Mouse (Mus musculus): Measurements from ENCODE around the gene Entr1. TPM values are rescaled to one million over a fixed set of nuclear protein-coding genes. Genes with fewer than 3 reads are reported as not detected.

Gene Entr1
- polyA plus RNA-seq, 1 experiment from 2014 or later = 127 TPM

DNA sequence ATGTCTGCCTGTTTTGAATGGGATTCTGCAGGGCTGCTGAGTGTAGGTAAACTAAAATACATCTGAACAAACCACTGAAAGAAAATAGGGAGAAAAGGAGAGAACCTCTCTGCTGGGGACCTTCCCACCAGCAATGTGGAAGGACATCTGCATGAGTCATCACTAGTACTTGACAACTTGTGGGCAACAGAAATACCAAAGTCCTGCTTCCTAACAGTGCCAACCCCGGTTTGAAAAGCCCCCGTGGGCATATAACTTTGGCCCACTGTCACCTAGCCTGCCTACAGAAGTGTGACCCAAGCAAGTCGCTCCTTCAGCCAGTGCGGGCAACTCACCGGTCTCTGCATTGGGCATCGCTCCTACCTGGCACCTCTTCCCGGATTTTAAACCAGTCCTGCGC is 16.7 kb downstream of the Entr1 start:
- 98% methylated on average over 8 of the region's 8 CpGs for WGBS
- no peak for DNase-seq (ENCODE audit: extremely low spot score, low spot score)
- H3K4me3 ChIP-seq = no peak overlapping the region
- H3K36me3 ChIP-seq (replicated peaks) = peaks cover 100% of the 10 kb centered on the region
- no peaks in the 10 kb centered on the region for H3K4me1 ChIP-seq
- H3K27me3 ChIP-seq (ENCODE audit: poor library complexity, severe bottlenecking) = no peaks in the 10 kb centered on the region
- no peak overlapping the region for H3K27ac ChIP-seq
- no peaks in the 10 kb centered on the region for H3K9me3 ChIP-seq

DNA sequence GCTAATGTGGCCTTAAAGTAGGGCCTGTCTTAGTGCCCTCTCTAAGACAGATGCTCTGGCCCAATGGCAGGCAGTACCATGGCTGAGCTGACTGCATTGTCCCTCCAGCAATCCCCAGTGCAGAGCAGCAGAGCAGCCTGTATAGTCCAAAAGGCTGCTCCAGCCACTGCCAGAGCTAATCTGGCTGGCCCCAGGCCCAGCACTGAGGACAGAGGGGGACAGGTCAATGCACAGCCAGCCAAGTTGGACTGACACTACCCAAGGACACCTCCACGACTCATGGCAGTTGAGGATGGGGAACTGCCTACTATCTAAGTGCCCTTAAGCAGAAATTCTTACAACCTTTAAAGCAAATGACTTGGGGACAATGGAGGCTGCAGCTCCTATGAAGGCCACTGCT is 20.5 kb downstream of the Entr1 start:
- Histone ChIP-seq H3K36me3 (replicated peaks) (peaks cover 100% of the 10 kb centered on the region), H3K27ac (no peak overlapping the region), H3K4me1 (no peaks in the 10 kb centered on the region), H3K9me3 (no peaks in the 10 kb centered on the region), H3K4me3 (no peak overlapping the region), H3K27me3 (ENCODE audit: poor library complexity, severe bottlenecking) (no peaks in the 10 kb centered on the region)
- DNase-seq (ENCODE audit: extremely low spot score, low spot score) = no peak
- WGBS = 85% methylated on average over 1 of the region's 1 CpGs

DNA sequence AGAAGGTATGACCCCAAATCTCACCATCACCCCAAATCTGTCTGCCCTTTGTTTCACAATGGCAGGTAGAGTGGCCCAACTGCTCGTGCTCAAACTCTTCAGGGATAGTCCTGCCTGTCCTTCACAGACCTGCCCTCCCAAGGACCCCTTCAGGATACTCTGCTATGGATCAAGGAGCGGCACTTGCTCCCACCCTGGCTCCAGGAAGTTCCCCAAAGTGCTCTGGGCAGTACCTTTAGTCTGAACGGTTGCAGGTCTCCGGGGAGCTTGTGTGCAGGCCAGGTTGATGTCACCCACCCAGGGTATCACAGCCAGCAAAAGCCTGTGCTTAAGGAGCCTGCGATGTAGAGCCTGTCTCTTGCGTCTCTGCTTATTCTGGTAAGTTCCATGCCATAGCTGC is 21.2 kb downstream of the Entr1 start:
- no peaks in the 10 kb centered on the region for H3K9me3 ChIP-seq
- H3K36me3 ChIP-seq (replicated peaks) = peaks cover 100% of the 10 kb centered on the region
- H3K4me1 ChIP-seq = no peaks in the 10 kb centered on the region
- H3K4me3 ChIP-seq = no peak overlapping the region
- WGBS = 94% methylated on average over 6 of the region's 6 CpGs
- no peak overlapping the region for H3K27ac ChIP-seq
- no peaks in the 10 kb centered on the region for H3K27me3 ChIP-seq (ENCODE audit: poor library complexity, severe bottlenecking)
- DNase-seq (ENCODE audit: extremely low spot score, low spot score) = no peak

DNA sequence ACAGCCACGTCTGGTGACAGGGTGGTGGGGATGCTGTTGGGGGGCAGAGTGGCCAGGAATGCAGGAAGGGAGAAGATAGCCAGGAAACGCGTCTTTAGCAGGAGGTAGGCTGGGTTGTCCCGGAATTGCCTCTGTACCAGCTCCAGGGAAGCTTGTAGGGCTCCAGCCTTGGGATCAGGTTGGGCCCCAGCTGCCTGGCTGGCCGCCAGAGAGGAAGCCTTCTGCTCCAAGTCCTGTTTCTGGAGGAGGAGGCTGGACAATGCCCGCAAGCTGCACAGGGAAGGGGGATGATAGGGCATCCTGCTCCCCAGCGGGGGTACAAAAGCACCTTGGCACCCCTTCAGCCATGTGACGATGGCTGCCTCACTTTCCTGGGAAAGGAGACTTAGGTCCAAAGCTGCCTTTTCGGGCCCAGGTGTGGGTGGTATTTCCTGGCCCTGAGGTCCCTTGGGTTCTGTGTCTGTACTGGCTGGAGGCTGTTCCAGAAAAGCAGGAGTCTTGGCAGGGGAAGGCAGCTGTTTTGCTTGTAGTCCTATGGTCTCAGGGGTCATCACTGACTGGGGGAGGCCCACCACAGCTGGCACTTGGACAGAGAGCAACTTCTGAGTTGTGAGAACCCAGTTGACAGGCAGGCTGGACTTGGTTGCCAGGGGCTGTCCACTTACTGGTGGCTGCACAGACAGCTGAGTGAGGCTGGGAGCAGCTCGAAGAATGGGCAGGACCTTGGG is 24.2 kb downstream of the Entr1 start:
- no peaks in the 10 kb centered on the region for H3K4me1 ChIP-seq
- no peak overlapping the region; the same call in 1 of the 2 replicates for H3K4me3 ChIP-seq
- H3K27me3 ChIP-seq (ENCODE audit: poor library complexity, severe bottlenecking) = no peaks in the 10 kb centered on the region
- WGBS = 91% methylated on average over 10 of the region's 10 CpGs
- no peak for DNase-seq (ENCODE audit: extremely low spot score, low spot score)
- H3K36me3 ChIP-seq (replicated peaks) = peaks cover 75% of the 10 kb centered on the region
- H3K27ac ChIP-seq = no peak overlapping the region
- H3K9me3 ChIP-seq = no peaks in the 10 kb centered on the region

DNA sequence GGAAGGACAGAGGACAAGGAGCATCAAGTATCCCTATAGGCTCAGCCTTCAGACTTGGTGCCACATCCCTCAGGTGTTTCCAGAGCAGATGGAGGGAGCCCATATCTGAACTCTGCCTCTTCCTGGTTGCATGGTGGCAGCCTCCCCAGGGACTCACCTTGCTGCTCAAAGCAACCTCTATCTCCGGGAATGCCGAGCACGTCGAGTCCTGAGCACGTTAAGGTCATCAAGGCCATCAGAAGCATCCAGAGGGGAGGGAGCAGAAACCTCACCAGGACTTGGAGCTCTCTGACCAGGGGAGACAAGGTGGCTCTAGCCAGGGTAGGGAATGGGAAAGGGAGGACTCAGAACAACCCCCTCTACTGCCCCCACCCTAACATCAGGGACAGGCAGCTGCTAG is 25.6 kb downstream of the Entr1 start:
- Histone ChIP-seq H3K27ac (no peak overlapping the region), H3K27me3 (ENCODE audit: poor library complexity, severe bottlenecking) (no peaks in the 10 kb centered on the region), H3K36me3 (replicated peaks) (peaks cover 61% of the 10 kb centered on the region), H3K9me3 (no peaks in the 10 kb centered on the region), H3K4me1 (no peaks in the 10 kb centered on the region), H3K4me3 (no peak overlapping the region)
- WGBS = 88% methylated on average over 5 of the region's 5 CpGs
- DNase-seq (ENCODE audit: extremely low spot score, low spot score) = no peak

DNA sequence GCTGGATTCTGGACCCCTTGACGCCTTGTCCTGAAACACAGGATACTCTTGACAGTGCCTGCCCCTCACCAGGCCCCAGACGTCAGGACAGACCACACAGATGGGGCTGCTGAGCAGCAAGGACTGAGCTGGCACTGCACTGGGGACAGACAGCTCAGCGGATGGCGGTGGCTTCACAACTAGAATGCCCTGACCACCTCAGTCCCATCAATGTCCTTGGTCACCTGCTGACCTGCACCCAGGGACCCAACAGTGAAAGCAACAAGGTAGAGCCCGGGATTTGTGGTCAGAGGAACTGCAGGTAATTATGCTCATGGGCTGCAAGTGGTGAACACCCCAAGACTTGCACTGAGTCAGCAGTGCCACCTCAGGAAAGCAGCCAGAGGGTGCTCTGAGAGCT is 26.1 kb downstream of the Entr1 start:
- Histone ChIP-seq H3K36me3 (replicated peaks) (peaks cover 56% of the 10 kb centered on the region), H3K9me3 (no peaks in the 10 kb centered on the region), H3K4me3 (no peak overlapping the region), H3K4me1 (0 out of 2 replicates have a peak, but pooled peaks cover under 1% of the 10 kb centered on the region), H3K27ac (no peak overlapping the region), H3K27me3 (ENCODE audit: poor library complexity, severe bottlenecking) (no peaks in the 10 kb centered on the region)
- WGBS = 79% methylated on average over 5 of the region's 5 CpGs
- no peak for DNase-seq (ENCODE audit: extremely low spot score, low spot score)

DNA sequence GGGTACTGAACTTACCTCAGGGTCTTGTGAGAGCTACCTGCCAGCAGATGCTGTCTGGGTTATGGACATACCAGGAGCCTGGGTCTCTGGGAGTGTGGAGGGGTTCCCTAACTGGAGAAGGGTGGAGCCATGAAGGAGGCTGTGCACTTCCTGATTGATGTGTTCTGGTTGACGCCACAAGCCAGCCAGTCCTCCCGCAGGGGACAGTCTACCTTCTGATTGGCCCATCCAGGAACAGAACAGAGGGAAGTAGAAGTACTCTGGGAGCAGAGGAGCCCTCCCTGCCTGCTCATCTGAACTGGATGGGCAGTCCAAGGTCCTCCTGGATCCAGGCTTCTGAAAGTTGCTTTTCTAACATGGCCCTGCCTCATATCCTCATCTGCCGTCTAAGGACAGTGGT is 28.3 kb downstream of the Entr1 start, which contains the start of gene Card9:
TSS of gene Card9 (minus strand) at position 147 of the 400 bp plus-strand sequence.
- Histone ChIP-seq H3K9me3 (no peaks in the 10 kb centered on the region), H3K4me3 (no peak within 1 kb of the TSS), H3K36me3 (replicated peaks) (peaks cover 33% of the 10 kb centered on the region), H3K27me3 (ENCODE audit: poor library complexity, severe bottlenecking) (no peaks in the 10 kb centered on the region), H3K4me1 (peaks cover 10% of the 10 kb centered on the region; the same call in 1 of the 2 replicates), H3K27ac (no peak within 1 kb of the TSS)
- 73% methylated on average over 3 of the region's 3 CpGs for WGBS
- no peak for DNase-seq (ENCODE audit: extremely low spot score, low spot score)

DNA sequence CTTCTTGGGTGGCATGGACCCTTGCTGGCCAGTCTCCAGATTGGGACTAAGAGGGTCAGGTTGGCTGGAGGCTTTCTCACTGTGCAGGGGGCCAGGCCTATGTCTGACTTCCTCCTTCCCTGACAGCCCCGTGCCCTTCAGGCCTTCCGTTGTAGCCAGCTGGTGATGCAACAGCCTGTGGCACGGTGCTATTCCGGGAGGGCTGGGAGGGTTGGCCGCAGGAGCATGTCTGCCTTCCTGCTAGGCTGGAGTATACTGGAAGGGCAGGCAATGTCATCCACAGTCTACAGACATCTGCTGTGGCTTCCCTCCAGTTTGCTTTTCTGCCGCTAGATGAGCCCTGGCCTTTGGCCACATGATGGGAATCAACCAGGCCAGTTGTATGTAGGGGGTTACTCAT is 29.1 kb downstream of the Entr1 start:
- Histone ChIP-seq H3K9me3 (no peaks in the 10 kb centered on the region), H3K4me3 (no peak overlapping the region), H3K27ac (no peak overlapping the region), H3K4me1 (peaks cover 10% of the 10 kb centered on the region; the same call in 1 of the 2 replicates), H3K27me3 (ENCODE audit: poor library complexity, severe bottlenecking) (no peaks in the 10 kb centered on the region), H3K36me3 (replicated peaks) (peaks cover 26% of the 10 kb centered on the region)
- WGBS = 84% methylated on average over 6 of the region's 6 CpGs
- DNase-seq (ENCODE audit: extremely low spot score, low spot score) = no peak

DNA sequence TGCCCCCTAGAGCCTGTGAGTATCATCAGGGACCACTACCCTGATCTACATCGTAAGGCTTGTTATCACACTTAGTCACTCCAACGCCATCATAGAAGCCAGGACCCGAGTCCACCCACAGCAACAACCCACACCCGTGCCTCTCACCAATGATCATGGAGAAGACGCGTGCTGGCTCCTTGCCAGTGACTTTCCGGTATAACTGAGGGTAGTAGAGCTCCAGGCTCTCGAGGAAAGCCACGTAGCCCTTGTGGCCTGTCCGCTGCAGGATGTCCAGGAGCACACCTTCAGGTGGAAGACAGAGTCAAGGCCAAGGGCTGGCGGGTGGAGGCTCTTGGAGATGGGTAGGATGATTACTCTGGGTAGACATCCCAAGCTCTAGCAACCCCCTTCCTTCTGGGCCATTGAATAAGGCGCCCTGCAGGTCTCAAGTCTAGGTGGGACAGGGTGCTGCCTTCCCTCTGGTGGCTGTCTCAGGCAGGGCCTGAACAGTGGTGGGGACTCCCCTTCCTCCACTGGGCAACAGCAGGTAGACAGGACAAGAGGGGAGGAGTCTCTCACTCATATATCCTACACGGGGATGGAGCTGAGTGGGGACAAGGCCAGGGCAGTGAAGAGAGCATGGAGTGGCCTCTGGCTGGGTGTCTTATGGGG is 30.3 kb downstream of the Entr1 start:
- WGBS = 92% methylated on average over 13 of the region's 13 CpGs
- no peaks in the 10 kb centered on the region for H3K27me3 ChIP-seq (ENCODE audit: poor library complexity, severe bottlenecking)
- peaks cover 10% of the 10 kb centered on the region for H3K4me1 ChIP-seq
- H3K27ac ChIP-seq = no peak overlapping the region
- DNase-seq (ENCODE audit: extremely low spot score, low spot score) = no peak
- H3K9me3 ChIP-seq = no peaks in the 10 kb centered on the region
- H3K36me3 ChIP-seq (replicated peaks) = peaks cover 14% of the 10 kb centered on the region
- no peak overlapping the region for H3K4me3 ChIP-seq

DNA sequence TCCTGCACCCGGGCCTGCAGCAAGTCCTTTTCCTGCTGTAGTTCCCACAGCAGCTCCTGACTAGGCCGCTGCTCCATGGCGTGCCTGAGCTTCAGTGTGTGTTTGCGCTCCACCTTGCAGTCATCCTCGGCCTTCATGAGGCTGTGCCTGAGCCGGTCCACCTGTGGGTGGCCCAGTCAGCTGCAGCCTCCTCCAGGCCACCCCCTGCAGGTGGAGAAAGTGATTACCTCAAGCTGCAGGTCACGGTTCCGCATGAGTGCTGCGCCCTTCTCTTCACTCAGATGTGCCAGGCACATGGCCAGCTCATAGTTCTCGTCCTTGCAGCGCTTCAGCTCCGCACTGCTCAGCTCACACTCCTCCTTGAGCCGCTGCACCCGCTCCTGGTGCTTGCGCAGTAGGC is 31.6 kb downstream of the Entr1 start:
- DNase-seq (ENCODE audit: extremely low spot score, low spot score) = no peak
- WGBS = 50% methylated on average over 15 of the region's 15 CpGs

DNA sequence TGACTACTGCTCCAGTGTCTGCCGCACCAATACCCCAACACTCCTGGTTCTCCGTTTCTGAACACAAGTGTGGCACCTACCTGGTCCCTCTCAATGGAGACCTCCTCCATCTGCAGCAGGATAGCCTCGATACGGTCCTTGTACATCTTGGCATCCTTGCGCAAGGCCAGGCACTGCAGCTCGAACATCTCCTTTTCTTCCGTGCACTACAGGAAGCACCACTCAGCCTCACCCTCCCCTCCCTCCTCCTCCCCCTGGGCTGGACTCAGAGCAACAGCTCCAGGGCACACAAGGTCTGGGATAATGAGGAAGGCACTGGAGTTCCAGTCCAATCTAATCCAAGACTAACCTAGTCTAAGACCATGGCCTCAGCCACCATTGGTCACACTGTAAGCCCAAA is 32.4 kb downstream of the Entr1 start:
- Histone ChIP-seq H3K27me3 (ENCODE audit: poor library complexity, severe bottlenecking) (no peaks in the 10 kb centered on the region), H3K4me3 (no peak overlapping the region), H3K4me1 (peaks cover 23% of the 10 kb centered on the region), H3K27ac (no peak overlapping the region), H3K36me3 (replicated peaks) (no peaks in the 10 kb centered on the region), H3K9me3 (no peaks in the 10 kb centered on the region)
- 78% methylated on average over 7 of the region's 7 CpGs for WGBS
- DNase-seq (ENCODE audit: extremely low spot score, low spot score) = no peak

More for the DNA sequence above, 31.6 kb downstream of the Entr1 start:
- H3K4me3 ChIP-seq = no peak overlapping the region
- peaks cover 20% of the 10 kb centered on the region for H3K4me1 ChIP-seq
- H3K36me3 ChIP-seq (replicated peaks) = peaks cover under 1% of the 10 kb centered on the region
- H3K27me3 ChIP-seq (ENCODE audit: poor library complexity, severe bottlenecking) = no peaks in the 10 kb centered on the region
- no peak overlapping the region for H3K27ac ChIP-seq
- no peaks in the 10 kb centered on the region for H3K9me3 ChIP-seq

DNA sequence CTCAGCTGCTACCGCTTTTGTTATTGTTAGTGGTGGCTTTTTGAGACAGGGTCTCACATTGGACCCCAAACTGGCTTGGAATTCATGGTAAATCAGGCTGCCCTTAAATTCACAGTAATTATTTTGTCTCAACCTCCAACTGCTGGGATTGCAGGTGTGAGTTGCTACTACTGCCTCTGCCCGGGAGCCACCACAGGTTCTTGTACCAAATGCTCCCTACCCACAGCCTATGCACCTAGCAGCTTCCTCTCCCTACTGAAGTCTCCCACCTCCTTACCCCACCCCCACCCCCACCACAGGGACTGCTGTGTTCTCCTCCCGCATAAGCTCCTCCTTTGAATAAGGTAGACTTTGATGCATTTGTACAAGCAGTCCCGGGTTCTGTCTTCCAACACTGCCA is 32.9 kb downstream of the Entr1 start:
- H3K9me3 ChIP-seq = no peaks in the 10 kb centered on the region
- no peak overlapping the region for H3K4me3 ChIP-seq
- H3K36me3 ChIP-seq (replicated peaks) = no peaks in the 10 kb centered on the region
- no peak for DNase-seq (ENCODE audit: extremely low spot score, low spot score)
- H3K27me3 ChIP-seq (ENCODE audit: poor library complexity, severe bottlenecking) = no peaks in the 10 kb centered on the region
- no peak overlapping the region for H3K27ac ChIP-seq
- WGBS = 89% methylated on average over 4 of the region's 4 CpGs
- H3K4me1 ChIP-seq = peaks cover 27% of the 10 kb centered on the region

DNA sequence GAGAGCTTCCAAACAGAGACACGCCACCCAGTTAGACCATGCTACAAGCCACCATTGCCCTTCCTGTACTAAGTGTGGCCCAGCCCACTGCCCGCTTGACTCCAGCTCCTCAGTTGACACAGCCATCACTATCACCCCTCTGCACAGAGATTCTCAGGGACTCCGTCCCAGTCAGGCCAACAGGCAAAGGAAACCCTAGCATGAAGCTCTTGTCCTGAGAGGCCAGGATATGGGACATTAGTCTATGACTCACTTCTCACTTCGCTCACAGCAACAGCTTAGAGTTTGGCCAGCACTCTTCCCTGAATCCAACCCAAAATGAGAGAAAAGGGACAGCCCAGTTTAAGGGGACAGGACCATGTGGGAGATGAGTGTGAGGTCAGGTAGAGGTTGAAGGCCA is 34.7 kb downstream of the Entr1 start:
- Histone ChIP-seq H3K9me3 (no peaks in the 10 kb centered on the region), H3K27me3 (ENCODE audit: poor library complexity, severe bottlenecking) (no peaks in the 10 kb centered on the region), H3K4me3 (no peak overlapping the region), H3K27ac (no peak overlapping the region), H3K36me3 (replicated peaks) (peaks cover 11% of the 10 kb centered on the region), H3K4me1 (peaks cover 42% of the 10 kb centered on the region)
- no peak for DNase-seq (ENCODE audit: extremely low spot score, low spot score)
- WGBS = 94% methylated on average over 4 of the region's 4 CpGs

Data from forebrain, embryonic 10.5 days (tissue).